Mouse (Mus musculus): ENCODE measurements around the gene Cmtm5.

GRCm38 (mm10) chr14:54903641-54904040 is 32.4 kb upstream of the Cmtm5 start:
- TF ChIP-seq CTCF (IDR thresholded peaks at IDR 0.05; ENCODE audit: low read depth, low read length) (no peak), POLR2A (IDR thresholded peaks at IDR 0.05; ENCODE audit: insufficient read depth, low read length) (no peak), EP300 (IDR thresholded peaks at IDR 0.05; ENCODE audit: insufficient read depth, low read depth, low read length) (no peak)
